Mouse (Mus musculus) skeletal muscle tissue, adult 2 months (tissue): Measurements from ENCODE around the gene Lrg1.
A peak's percentile ranks its signal among the peaks of the same experiment; 100 is the strongest.

Source experiments
- DNase-seq: peaks from one replicate; pipeline ENCODE4 v3.0.0-alpha.2; 2012; ENCODE audit warnings: low read depth, low spot score

Gene Lrg1

DNA sequence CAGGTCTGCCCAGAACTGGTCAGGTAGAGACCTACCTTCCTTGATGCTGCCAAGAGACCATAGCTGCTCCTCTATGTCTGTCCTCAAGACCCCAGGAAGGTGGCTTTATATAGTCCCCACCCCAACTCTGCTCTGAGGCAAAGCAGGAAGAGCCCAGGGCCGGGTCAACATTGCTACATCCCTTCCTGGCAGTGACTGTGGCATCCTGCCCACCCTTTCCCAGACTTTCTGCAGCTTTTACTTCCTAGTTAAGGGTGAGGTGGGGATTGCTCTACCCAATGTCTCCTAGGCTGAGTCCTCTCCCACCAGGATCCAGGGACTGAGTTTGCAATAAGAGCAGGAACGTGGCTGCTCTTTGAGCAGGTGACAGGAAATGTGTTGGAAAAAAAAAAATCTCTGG lies at the start of gene Lrg1:
Lrg1 (minus strand) TSS at position 176 of the 400 bp plus-strand sequence.
- no peak for DNase-seq

- DNase-seq: no peak
Measured at GRCm38 (mm10) chr17:56171456-56171855, 49.7 kb upstream of the Lrg1 start.

DNA sequence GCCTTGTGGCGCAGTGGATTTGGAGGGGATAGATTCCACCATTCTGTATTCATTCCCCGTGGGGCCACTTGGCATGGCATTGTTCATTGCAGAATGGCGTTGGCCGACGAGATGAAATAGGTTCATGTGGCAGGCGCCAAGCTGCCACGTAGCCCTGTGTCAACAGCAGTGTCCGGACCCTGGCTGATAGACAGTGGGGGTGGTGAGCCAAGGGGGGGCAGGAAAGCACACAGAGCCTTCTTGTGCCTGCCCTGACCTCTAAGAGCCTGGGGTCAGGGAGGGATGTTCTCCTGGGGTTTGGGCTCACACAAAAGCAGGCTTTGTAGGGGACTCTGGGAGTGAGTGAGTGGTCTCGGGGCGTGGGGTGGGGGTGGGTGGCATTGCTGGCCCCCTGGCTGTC lies 48.8 kb upstream of the Lrg1 start:
- DNase-seq: no peak

- no peak for DNase-seq
Measured at GRCm38 (mm10) chr17:56169830-56170229, 48.0 kb upstream of the Lrg1 start.

- no peak for DNase-seq
Measured at GRCm38 (mm10) chr17:56165671-56166070, 43.9 kb upstream of the Lrg1 start.

GRCm38 (mm10) chr17:56164510-56164909 lies 42.7 kb upstream of the Lrg1 start:
- no peak for DNase-seq

GRCm38 (mm10) chr17:56163523-56164102 lies 41.8 kb upstream of the Lrg1 start:
- no peak for DNase-seq

DNA sequence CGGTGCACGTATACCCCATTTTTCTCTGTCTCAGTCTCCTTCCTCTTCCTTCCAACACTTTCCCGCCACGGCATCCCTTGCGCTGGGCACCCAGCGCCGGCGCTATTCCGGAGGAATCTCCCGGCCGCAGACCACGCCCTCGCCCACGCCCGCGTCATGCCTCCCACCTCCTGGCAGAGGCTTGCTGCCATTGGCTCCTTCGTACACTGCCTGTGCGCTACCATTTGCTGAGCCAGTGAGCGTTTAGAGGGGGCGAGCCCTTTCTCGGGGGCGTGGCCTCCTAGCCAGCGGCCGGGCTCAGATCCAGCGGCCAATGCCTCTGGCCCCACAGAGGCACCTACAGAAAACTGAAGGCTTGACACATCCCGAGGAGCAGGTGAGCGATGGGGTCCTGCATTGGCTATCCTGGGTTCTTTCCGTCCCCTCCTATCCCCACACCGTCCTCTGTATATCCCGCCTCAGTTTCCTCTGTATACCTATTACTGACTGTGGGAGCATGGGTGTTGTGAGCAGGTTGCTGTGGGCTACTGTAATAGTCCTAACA lies 40.5 kb upstream of the Lrg1 start, which contains the start of gene Tnfaip8l1:
Tnfaip8l1 (plus strand) TSS at position 247 of the 544 bp plus-strand sequence.
- DNase-seq: peak; percentile 88

DNA sequence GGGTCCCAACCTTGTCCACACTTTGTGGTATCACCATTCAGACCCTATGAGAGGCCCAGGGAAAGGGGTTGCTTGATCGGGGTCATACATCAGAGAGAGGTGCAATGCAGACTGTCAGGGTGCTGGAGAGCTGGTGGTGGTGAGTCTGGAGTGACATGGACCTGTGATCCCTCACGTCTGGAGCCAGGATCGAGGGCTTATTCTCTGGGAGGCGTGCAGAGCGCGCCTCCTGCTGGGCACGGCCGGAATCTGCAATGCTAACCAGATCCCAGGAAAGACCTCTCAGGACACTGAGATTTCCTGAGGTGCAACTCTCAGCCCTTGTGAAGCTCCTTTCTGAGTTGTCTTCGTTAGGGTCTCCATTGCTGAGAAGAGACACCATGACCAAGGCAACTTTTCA lies 37.9 kb upstream of the Lrg1 start:
- DNase-seq: peak; percentile 64

DNA sequence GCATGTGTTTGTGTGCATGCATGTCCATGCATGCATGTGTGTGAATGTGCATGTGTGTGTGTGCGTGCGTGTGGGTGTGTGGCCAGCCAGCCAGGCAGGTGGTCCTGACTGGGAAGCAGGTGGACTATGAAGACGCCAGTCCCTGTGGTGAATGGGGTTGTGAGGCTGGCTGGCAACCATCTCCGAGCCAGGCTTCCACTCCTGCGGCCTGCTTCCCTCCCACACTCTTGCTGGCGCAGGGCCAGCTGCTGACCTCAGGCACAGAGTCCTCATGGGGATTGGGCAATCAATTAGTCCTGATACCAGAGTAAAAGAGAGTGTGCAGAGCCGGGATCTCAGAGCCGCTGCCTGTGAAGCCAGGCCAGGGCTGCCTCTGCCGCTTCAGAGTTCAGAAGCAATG lies 31.8 kb upstream of the Lrg1 start:
- DNase-seq: peak; percentile 65

DNA sequence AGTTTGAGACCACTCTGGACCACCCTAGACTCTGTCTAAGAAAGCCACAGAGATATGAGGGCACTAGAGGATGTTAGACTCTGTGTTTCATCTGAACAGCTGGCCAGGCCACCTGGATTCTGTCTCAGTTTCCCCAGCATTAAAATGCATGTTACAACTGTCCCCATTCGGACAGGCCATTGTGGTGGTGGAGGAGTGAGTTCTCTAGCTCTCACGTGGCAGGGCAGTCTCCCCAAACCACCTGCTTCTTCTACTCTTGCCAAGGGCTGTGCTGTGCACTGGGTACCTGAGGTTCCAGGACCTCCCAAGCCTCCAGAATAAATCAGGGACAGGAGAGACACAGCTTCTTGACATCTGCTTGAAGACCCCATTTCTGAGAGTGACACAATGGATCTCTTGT lies 28.1 kb upstream of the Lrg1 start:
- no peak for DNase-seq

GRCm38 (mm10) chr17:56148790-56149618 lies 27.2 kb upstream of the Lrg1 start:
- no peak for DNase-seq

DNA sequence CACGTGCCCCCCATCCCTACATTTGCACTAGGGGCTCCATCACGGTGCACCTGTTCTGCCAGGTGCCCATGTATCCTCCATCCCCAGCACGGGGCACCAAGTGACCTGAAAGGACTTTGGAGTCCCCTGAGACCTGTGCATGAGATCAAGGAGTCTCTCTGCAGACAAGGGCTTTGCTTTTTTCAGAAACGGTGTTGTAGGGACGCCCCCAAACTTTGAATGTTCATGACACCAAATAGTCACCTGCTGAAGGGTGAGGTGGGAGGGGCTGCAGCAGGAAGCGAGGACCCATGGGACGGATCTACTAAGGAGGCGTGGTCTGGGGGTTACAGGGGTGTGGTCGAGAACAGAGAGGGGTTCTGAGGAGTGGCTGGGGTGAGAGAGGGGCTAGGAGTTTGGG lies 26.5 kb upstream of the Lrg1 start:
- no peak for DNase-seq

GRCm38 (mm10) chr17:56147420-56147819 lies 25.6 kb upstream of the Lrg1 start:
- DNase-seq: no peak

DNA sequence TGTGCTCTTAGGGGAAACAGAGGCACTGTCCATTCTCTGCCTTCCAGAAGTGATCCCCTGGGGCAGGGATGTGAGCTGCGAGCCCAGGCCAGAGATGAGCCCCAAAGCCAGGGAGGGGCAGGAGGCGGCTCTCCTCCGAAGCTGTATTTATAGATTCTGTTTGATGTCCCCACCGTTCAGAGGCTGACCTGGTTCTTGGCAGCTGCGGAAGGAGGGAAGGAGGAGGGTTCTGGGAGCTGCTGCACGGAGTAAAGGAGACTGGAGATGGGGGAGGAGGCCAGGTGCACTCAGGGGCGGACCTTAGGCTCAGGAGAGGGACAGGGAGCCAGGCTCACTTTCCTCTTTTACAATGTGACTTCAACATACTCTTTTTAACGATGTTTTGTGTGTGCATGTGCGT lies 24.3 kb upstream of the Lrg1 start:
- DNase-seq: no peak

DNA sequence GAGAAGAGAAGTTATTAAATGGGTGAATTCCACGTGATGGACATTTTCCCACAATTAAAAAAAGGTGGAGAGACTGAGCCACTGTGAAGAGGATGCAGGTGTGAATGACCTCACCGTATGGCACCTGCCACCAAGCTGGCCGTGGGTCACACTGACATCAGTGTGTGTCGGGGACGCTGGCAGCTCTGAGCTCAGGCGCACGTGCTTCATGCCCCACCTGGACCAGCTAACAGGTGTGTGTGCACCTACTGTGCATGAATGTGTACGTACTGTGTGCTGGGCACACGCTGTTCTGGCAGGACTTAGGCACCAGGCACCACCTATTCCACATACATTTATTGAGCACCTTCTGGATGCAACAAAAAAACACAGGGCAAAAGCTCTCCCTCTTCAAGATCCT lies 22.7 kb upstream of the Lrg1 start:
- no peak for DNase-seq

GRCm38 (mm10) chr17:56141702-56142605 lies 20.2 kb upstream of the Lrg1 start:
- DNase-seq: no peak

GRCm38 (mm10) chr17:56139858-56140595 lies 18.2 kb upstream of the Lrg1 start, which contains the start of gene Sema6b:
TSS of gene Sema6b (minus strand) at chr17:56140343.
- DNase-seq: no peak

GRCm38 (mm10) chr17:56139355-56139754 lies 17.6 kb upstream of the Lrg1 start:
- DNase-seq: no peak

GRCm38 (mm10) chr17:56137839-56138613 lies 16.2 kb upstream of the Lrg1 start:
- DNase-seq: no peak
